Mouse (Mus musculus) olfactory bulb, adult 2 months (tissue): Measurements from ENCODE around the gene Gm17268.

ENCODE experiments used
- CTCF ChIP-seq: fragments of 200-500 bp; IDR thresholded peaks from 2 replicates; pipeline ENCODE4 v1.5.1; 2012; ENCODE audit warnings: low read depth, mild to moderate bottlenecking, low read length, moderate library complexity; ENCODE audit not compliant: insufficient read depth
- POLR2A ChIP-seq: fragments of 200-500 bp; IDR thresholded peaks from 2 replicates; pipeline ENCODE4 v1.6.1; 2012; ENCODE audit warnings: mild to moderate bottlenecking, low read depth, low read length, moderate library complexity; ENCODE audit not compliant: insufficient read depth

DNA sequence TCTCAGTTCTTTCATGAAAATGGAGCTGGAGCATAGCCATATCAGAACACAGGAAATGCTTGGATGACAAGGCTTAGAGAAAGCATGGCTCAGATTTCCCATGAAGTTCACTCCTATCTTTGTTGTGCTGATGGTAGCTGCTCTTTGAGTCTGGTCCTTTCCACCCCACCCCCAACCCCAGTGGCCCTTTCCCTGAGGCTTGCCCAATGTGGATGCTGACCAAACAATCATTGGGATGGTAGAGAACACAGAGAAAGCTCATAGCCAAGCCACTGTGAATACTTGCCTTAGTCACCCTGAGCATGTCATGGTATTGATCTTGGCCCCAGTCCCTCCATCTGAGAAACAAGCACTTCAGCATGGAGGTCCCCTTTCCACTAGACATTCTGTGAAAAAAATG lies 6.2 kb downstream of the Gm17268 start:
- TF ChIP-seq CTCF, result no peak
- TF ChIP-seq POLR2A, result no peak
